Mouse (Mus musculus) c-Kit-negative CD71-positive TER-119-positive erythroid progenitor cells, embryonic 14.5 days (primary cell): ENCODE data around the gene D730048I06Rik.
"Not testable (repeated sequence)": the region's sequence is repeated elsewhere in the genome, so short reads cannot be mapped to it uniquely, and the experiment has no call there.

Experiments
- DNase-seq: peaks from one replicate; pipeline ENCODE4 v3.0.0-alpha.2; 2013; ENCODE audit warnings: low read depth, low spot score

D730048I06Rik gene

DNA sequence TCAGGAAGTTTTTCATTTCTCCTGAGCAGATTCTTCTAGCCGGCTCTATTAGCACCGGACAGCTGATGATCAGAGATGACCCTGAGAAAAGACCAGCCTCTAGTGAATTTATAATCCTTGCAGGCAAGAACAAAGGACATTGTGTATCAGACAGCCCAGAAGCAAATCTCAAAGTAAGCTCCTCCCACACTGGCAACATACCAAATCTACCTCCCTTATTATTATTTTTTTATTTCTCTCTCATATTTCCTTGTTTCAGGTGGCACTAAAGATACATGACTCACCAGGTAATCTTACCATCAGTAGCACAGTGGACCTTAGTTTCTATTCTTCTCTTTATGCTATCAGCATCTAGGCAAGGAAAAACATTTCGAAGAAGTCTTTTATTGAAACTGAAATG is at the start of gene D730048I06Rik, which contains the start of gene Gm27235:
D730048I06Rik (minus strand) TSS at position 112 of the 400 bp plus-strand sequence.
Gm27235 (minus strand) TSS at position 101 of the 400 bp plus-strand sequence.
- no peak for DNase-seq

- DNase-seq = not testable (repeated sequence)
Observed at GRCm38 (mm10) chr9:35817881-35818280, 28.0 kb upstream of the D730048I06Rik start.

DNA sequence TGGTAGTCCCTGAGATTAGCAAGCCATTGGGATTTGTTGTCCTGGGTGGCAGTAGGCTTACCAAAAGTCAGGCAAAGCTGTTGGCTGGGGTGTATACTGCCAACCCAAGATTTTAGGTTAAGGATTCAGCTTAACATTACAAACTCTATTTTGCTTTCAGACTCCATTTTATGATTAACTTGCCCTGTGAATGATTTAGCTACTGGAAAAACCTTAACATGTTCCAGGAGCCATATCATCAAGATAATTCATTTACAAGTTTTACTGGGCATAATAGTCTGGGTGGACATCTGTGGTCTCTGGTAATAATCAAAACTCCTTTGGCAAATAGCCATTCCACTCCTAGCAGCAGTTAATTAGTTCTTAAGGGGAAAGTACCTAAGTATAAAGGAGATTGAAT is 8.2 kb upstream of the D730048I06Rik start:
- no peak for DNase-seq

DNA sequence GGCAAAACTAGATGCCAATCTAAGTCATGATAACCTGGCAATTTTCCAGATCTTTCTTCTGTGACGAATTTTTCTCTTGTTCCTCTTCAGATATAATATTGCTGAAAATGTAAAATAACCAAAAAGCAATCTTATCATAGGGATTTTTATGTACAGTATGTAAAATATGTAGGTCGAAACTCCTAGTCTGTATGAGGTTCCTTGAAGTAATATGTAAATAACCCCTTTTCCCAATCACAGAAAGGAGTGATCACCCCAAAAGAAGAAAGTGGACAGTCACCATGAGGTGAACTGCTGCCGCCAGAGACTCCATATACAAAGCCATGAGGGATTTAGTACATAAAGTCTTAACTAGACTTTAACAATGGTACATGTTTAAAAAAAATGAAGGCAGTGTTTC is 11.9 kb downstream of the D730048I06Rik start, which contains the start of gene Gm17727:
Gm17727 (minus strand) TSS at position 101 of the 400 bp plus-strand sequence.
- DNase-seq = no peak

GRCm38 (mm10) chr9:35756843-35757242 is 33.1 kb downstream of the D730048I06Rik start:
- no peak for DNase-seq

GRCm38 (mm10) chr9:35740749-35741148 is 49.2 kb downstream of the D730048I06Rik start, which contains the start of gene Gm17677:
Gene Gm17677, plus strand, starts transcription at chr9:35741049.
- DNase-seq = no peak
